8 mouse cellular contexts compared by ENCODE assay signal in genomic region chr11:118355640-118356039, GRCm38 (mm10). TPM values are rescaled to one million over a fixed set of nuclear protein-coding genes. Genes with fewer than 3 reads are reported as not detected.
DNase-seq lines count a peak whose midpoint lies in the region; ATAC-seq and TF ChIP-seq lines count a peak whose summit lies in the region.

Gene Timp2, minus strand, starts transcription at chr11:118355740.

- no peaks in the 10 kb centered on the region for H3K36me3 ChIP-seq in megakaryocyte, embryonic 14.5 days (replicated peaks; ENCODE audit: low read length)

- H3K4me1 ChIP-seq in megakaryocyte, embryonic 14.5 days = peaks cover 10% of the 10 kb centered on the region

- H3K4me3 ChIP-seq in gastrocnemius, adult 2 months = peak within 1 kb of the TSS; percentile 93
- peak within 1 kb of the TSS; percentile 87 for H3K4me3 ChIP-seq in megakaryocyte, embryonic 14.5 days (replicated peaks)

- intact Hi-C loops in gastrocnemius, adult 2 months (cut with DNase I) = no loop called here

- in situ Hi-C loops in Patski (cut with MboI; ENCODE audit: low pct_unique_long_range_greater_than_20kb) = no loop called here

- no peak for DNase-seq in frontal cortex, adult 2 months (ENCODE audit: extremely low spot score in 1 of 2, low spot score in 1 of 2)
- DNase-seq in frontal cortex, postnatal 36 days (ENCODE audit: low spot score in 2 of 2) = no peak
- DNase-seq in Patski (ENCODE audit: low read depth, low spot score) = no peak
- no peak for DNase-seq in gastrocnemius, adult 2 months
- no peak for DNase-seq in spleen, postnatal 14 days (ENCODE audit: low spot score in 2 of 2)

- peak within 1 kb of the TSS; percentile 94 for H3K27ac ChIP-seq in gastrocnemius, adult 2 months

- TF ChIP-seq CTCF in Patski (IDR thresholded peaks at IDR 0.05) = no peak
- TF ChIP-seq CTCF in gastrocnemius, adult 2 months (IDR thresholded peaks at IDR 0.05) = no peak

- POLR2A ChIA-PET in Patski (lab: Charles Lee) = no interaction called here

- no peaks in the 10 kb centered on the region for H3K9me3 ChIP-seq in megakaryocyte, embryonic 14.5 days

- H3K27me3 ChIP-seq in Patski = no peaks in the 10 kb centered on the region
- H3K27me3 ChIP-seq in megakaryocyte, embryonic 14.5 days (replicated peaks) = peaks cover 91% of the 10 kb centered on the region

- no peak for ATAC-seq in Patski
- no peak for ATAC-seq in inflammation-experienced regulatory T-cells, adult 6 months
- ATAC-seq in megakaryocyte progenitor cell, adult 5-6 weeks (replicated peaks; ENCODE audit: poor library complexity) = no peak

- CTCF ChIA-PET in Patski (lab: Charles Lee) = no interaction called here

RNA-seq across cellular contexts. Expression of gene Timp2, which starts in this region (rescaled TPM):
- polyA plus RNA-seq in frontal cortex, adult 2 months (2012; rRNA removed) = 192 and 218 TPM in 2 replicates
- polyA plus RNA-seq in Patski (2021) = 459 TPM
- total RNA-seq in gastrocnemius, adult 2 months (2021) = 100 to 1,000 TPM in 1 of 2 experiments, 10 to 100 TPM in 1; 70.1 to 115 TPM
- polyA plus RNA-seq in inflammation-experienced regulatory T-cells, adult 6 months (2017; shearing (Covaris generic)) = 10 to 100 TPM in 2 of 3 experiments, 1 to 10 TPM in 1; 6.1 to 17.3 (median 16.4) TPM
- polyA plus RNA-seq in megakaryocyte, embryonic 14.5 days (2012; ENCODE audit: insufficient read depth, low replicate concordance) = 8.4 and 8.9 TPM in 2 replicates
- 7.4 and 9.5 TPM in 2 replicates for total RNA-seq in megakaryocyte progenitor cell, adult 5-6 weeks (2015)
- total RNA-seq in megakaryocyte progenitor cell, adult 5-6 weeks (2017) = 9.7 and 10.1 TPM in 2 replicates

Comparison
In these comparisons a context has a peak if more than half of its experiments do, and no peak if none do; other contexts are left out.
1. RNA of gene Timp2 (total RNA-seq): 70.1 to 115 TPM in gastrocnemius, adult 2 months; 7.4 to 10.1 TPM in megakaryocyte progenitor cell, adult 5-6 weeks; every median in the first group is over 4 times any median in the second.
2. RNA of gene Timp2 (polyA plus RNA-seq): 459 TPM in Patski (single experiment) and 192 to 218 TPM in frontal cortex, adult 2 months; 6.1 to 17.3 TPM in inflammation-experienced regulatory T-cells, adult 6 months and 8.4 to 8.9 TPM in megakaryocyte, embryonic 14.5 days; every median in the first group is over 10 times any median in the second.